Mouse (Mus musculus) gastrocnemius, postnatal 10 days (tissue): Measurements from ENCODE around the gene Olfr170. TPM values are rescaled to one million over a fixed set of nuclear protein-coding genes. Genes with fewer than 3 reads are reported as not detected.
"Not testable (repeated sequence)": the region's sequence is repeated elsewhere in the genome, so short reads cannot be mapped to it uniquely, and the experiment has no call there.

Experiments
- DNase-seq: peaks from one replicate; pipeline ENCODE4 v3.0.0; 2021; ENCODE audit warnings: mixed read lengths
- long read RNA-seq, 2 experiments: library from polyadenylated mRNA; stranded (forward); transcript quantifications; one replicate each; pipeline ENCODE4 v2.0.0; 2021
- total RNA-seq, 2 experiments: library from RNA; stranded (reverse); gene quantifications; 2 replicates each; pipeline ENCODE4 v1.2.3; 2021

Olfr170 gene
- not detected for total RNA-seq
- long read RNA-seq, experiment 1 = 0 reads
- long read RNA-seq, experiment 2 = 0 reads

GRCm38 (mm10) chr16:19611782-19612181 is at the start of gene Olfr170:
TSS of gene Olfr170 (minus strand) at chr16:19611882.
- DNase-seq = not testable (repeated sequence)

GRCm38 (mm10) chr16:19629816-19630215 is 18.1 kb upstream of the Olfr170 start, which contains the start of gene Olfr171:
TSS of gene Olfr171 (minus strand) at chr16:19629916.
- DNase-seq = no peak

- no peak for DNase-seq
Measured at GRCm38 (mm10) chr16:19603166-19603565, 8.5 kb downstream of the Olfr170 start.

- not testable (repeated sequence) for DNase-seq
Measured at GRCm38 (mm10) chr16:19571709-19572108, 40.0 kb downstream of the Olfr170 start, which contains the start of gene Olfr169. TSS of gene Olfr169 (minus strand) at chr16:19571809.

Other genes starting within 250 kb of the Olfr170 start
- gene Olfr165, start 188.7 kb downstream of the Olfr170 start, total RNA-seq = not detected
- gene Olfr166, start 128.2 kb downstream of the Olfr170 start, total RNA-seq = not detected
- gene Olfr167, start 89.6 kb downstream of the Olfr170 start, total RNA-seq = not detected
- not detected for gene Olfr168, start 76.3 kb downstream of the Olfr170 start, total RNA-seq
- not detected for gene Olfr169, start 40.1 kb downstream of the Olfr170 start, total RNA-seq
- not detected for gene Olfr171, start 18.0 kb upstream of the Olfr170 start, total RNA-seq
- gene Lamp3, start 94.5 kb upstream of the Olfr170 start, total RNA-seq = under 1 TPM in 1 of 2 experiments, not detected in 1; 0.09 TPM
- 1 to 10 TPM; 3.0 to 3.4 TPM for gene B3gnt5, start 148.3 kb upstream of the Olfr170 start, total RNA-seq